Mouse (Mus musculus) embryonic facial prominence, embryonic 11.5 days (tissue): ENCODE data around the gene Helz2. TPM values are rescaled to one million over a fixed set of nuclear protein-coding genes. Genes with fewer than 3 reads are reported as not detected.

Experiments
- ATAC-seq: fragments of 200-750 bp; cut with Nextera tagmentation; replicated peaks from 2 replicates; pipeline ENCODE4 v1.8.0; 2017; ENCODE audit warnings: low read depth; ENCODE audit not compliant: insufficient number of reproducible peaks, low FRiP score, low TSS enrichment
- DNase-seq: peaks from one replicate; pipeline ENCODE4 v3.0.0-alpha.2; 2015; ENCODE audit warnings: low spot score
- H3K27ac ChIP-seq: fragments of 300-500 bp; sonication (generic); replicated peaks from 2 replicates; pipeline ENCODE4 v1.5.1; 2014; ENCODE audit warnings: mild to moderate bottlenecking, low read depth, low read length, control low read depth
- H3K27me3 ChIP-seq: fragments of 300-500 bp; sonication (generic); 2 replicates; pipeline ENCODE4 v1.6.1; 2014; ENCODE audit warnings: mild to moderate bottlenecking, low read length, moderate library complexity, mixed read lengths; ENCODE audit not compliant: control insufficient read depth, insufficient read depth
- H3K36me3 ChIP-seq: fragments of 300-500 bp; sonication (generic); replicated peaks from 2 replicates; pipeline ENCODE4 v1.6.1; 2014; ENCODE audit warnings: low read depth, mild to moderate bottlenecking, low read length, moderate library complexity, mixed read lengths; ENCODE audit not compliant: control insufficient read depth, insufficient read depth
- H3K4me1 ChIP-seq: fragments of 300-500 bp; sonication (generic); 2 replicates; pipeline ENCODE4 v1.6.1; 2014; ENCODE audit warnings: low read length, mixed read lengths; ENCODE audit not compliant: control insufficient read depth, insufficient read depth
- H3K4me2 ChIP-seq: fragments of 300-500 bp; sonication (generic); 2 replicates; pipeline ENCODE4 v1.6.1; 2014; ENCODE audit warnings: low read depth, mild to moderate bottlenecking, control low read depth, low read length, moderate library complexity
- H3K4me3 ChIP-seq: fragments of 300-500 bp; sonication (generic); 2 replicates; pipeline ENCODE4 v1.5.1; 2014; ENCODE audit warnings: low read depth, low read length, control low read depth
- H3K9ac ChIP-seq: fragments of 300-500 bp; sonication (generic); replicated peaks from 2 replicates; pipeline ENCODE4 v1.6.1; 2014; ENCODE audit warnings: mild to moderate bottlenecking, control low read depth, low read length
- H3K9me3 ChIP-seq: fragments of 300-500 bp; sonication (generic); replicated peaks from 2 replicates; pipeline ENCODE4 v1.6.1; 2016; ENCODE audit warnings: mild to moderate bottlenecking, low read length, inconsistent platforms, mixed read lengths; ENCODE audit not compliant: control insufficient read depth
- WGBS: fragments of 180-500 bp; shearing (Covaris S2); extraction: QIAGEN DNeasy Blood & Tissue Kit; methylation state at CpG from one replicate; pipeline ENCODE4 v1.1.7; 2014; 5-methylcytosine and 5-hydroxymethylcytosine counted together
- polyA plus RNA-seq: library from polyadenylated mRNA; unstranded; fragments of >200 nt; fragmentation: Nextera tagmentation; extraction: Ambion mirVana; gene quantifications from 2 replicates; pipeline ENCODE4 v1.2.1, GENCODE M21; 2014

Gene Helz2
- polyA plus RNA-seq, 1 experiment from 2014 or later, result 0.70 TPM

GRCm38 (mm10) chr2:181249217-181249616 lies 7.4 kb upstream of the Helz2 start:
- Histone ChIP-seq H3K4me3 (no peak overlapping the region), H3K27ac (no peak overlapping the region), H3K27me3 (no peaks in the 10 kb centered on the region), H3K4me1 (no peaks in the 10 kb centered on the region), H3K36me3 (peaks cover 6% of the 10 kb centered on the region; the same call in 1 of the 2 replicates), H3K9me3 (no peaks in the 10 kb centered on the region), H3K9ac (no peak overlapping the region), H3K4me2 (no peak overlapping the region)
- ATAC-seq (no peak), DNase-seq (no peak)
- 80% methylated on average over 10 of the region's 10 CpGs for WGBS

- H3K9ac ChIP-seq, result no peak overlapping the region
- no peak overlapping the region for H3K27ac ChIP-seq
- no peaks in the 10 kb centered on the region for H3K36me3 ChIP-seq
- H3K9me3 ChIP-seq, result no peaks in the 10 kb centered on the region
- ATAC-seq (no peak), DNase-seq (no peak)
- WGBS, result 34% methylated on average over 2 of the region's 2 CpGs
- H3K4me3 ChIP-seq, result no peak overlapping the region
- no peaks in the 10 kb centered on the region for H3K27me3 ChIP-seq
- H3K4me1 ChIP-seq, result no peaks in the 10 kb centered on the region
- H3K4me2 ChIP-seq, result no peak overlapping the region
Observed at GRCm38 (mm10) chr2:181245031-181245430, 3.2 kb upstream of the Helz2 start.

GRCm38 (mm10) chr2:181243706-181244394 lies 2.0 kb upstream of the Helz2 start:
- 35% methylated on average over 11 of the region's 11 CpGs for WGBS
- Histone ChIP-seq H3K4me1 (no peaks in the 10 kb centered on the region), H3K9me3 (no peaks in the 10 kb centered on the region), H3K36me3 (no peaks in the 10 kb centered on the region), H3K4me2 (no peak overlapping the region), H3K4me3 (no peak overlapping the region), H3K27me3 (no peaks in the 10 kb centered on the region), H3K27ac (no peak overlapping the region), H3K9ac (no peak overlapping the region)
- DNase-seq (no peak), ATAC-seq (no peak)

GRCm38 (mm10) chr2:181242314-181242665 lies 463 bp upstream of the Helz2 start:
- no peak overlapping the region for H3K9ac ChIP-seq
- WGBS, result 61% methylated on average over 3 of the region's 3 CpGs
- H3K36me3 ChIP-seq, result no peaks in the 10 kb centered on the region
- H3K27me3 ChIP-seq, result no peaks in the 10 kb centered on the region
- DNase-seq, result no peak
- H3K27ac ChIP-seq, result no peak overlapping the region
- no peaks in the 10 kb centered on the region for H3K9me3 ChIP-seq
- peak overlapping the region; percentile 50; the same call in 1 of the 2 replicates for H3K4me2 ChIP-seq
- H3K4me1 ChIP-seq, result no peaks in the 10 kb centered on the region
- ATAC-seq, result no peak; the same call in 1 of the 2 replicates
- peak overlapping the region; percentile 39; the same call in 1 of the 2 replicates for H3K4me3 ChIP-seq

GRCm38 (mm10) chr2:181240806-181241440 lies 904 bp downstream of the Helz2 start:
- H3K27me3 ChIP-seq, result no peaks in the 10 kb centered on the region
- H3K9ac ChIP-seq, result peak overlapping the region; percentile 52; the same call in 1 of the 2 replicates
- no peak overlapping the region for H3K4me3 ChIP-seq
- H3K4me2 ChIP-seq, result no peak overlapping the region
- ATAC-seq (no peak), DNase-seq (no peak)
- 90% methylated on average over 13 of the region's 13 CpGs for WGBS
- H3K27ac ChIP-seq, result no peak overlapping the region
- no peaks in the 10 kb centered on the region for H3K9me3 ChIP-seq
- H3K36me3 ChIP-seq, result no peaks in the 10 kb centered on the region
- H3K4me1 ChIP-seq, result no peaks in the 10 kb centered on the region

GRCm38 (mm10) chr2:181239261-181239660 lies 2.6 kb downstream of the Helz2 start:
- H3K4me1 ChIP-seq, result no peaks in the 10 kb centered on the region
- no peak overlapping the region for H3K27ac ChIP-seq
- no peaks in the 10 kb centered on the region for H3K27me3 ChIP-seq
- no peaks in the 10 kb centered on the region for H3K36me3 ChIP-seq
- ATAC-seq, result no peak
- no peak for DNase-seq
- H3K9ac ChIP-seq, result no peak overlapping the region
- no peak overlapping the region for H3K4me3 ChIP-seq
- H3K9me3 ChIP-seq, result no peaks in the 10 kb centered on the region
- H3K4me2 ChIP-seq, result no peak overlapping the region
- 92% methylated on average over 9 of the region's 9 CpGs for WGBS

- WGBS, result 75% methylated on average over 2 of the region's 2 CpGs
- Histone ChIP-seq H3K36me3 (no peaks in the 10 kb centered on the region), H3K27me3 (no peaks in the 10 kb centered on the region), H3K27ac (no peak overlapping the region), H3K9me3 (no peaks in the 10 kb centered on the region), H3K9ac (no peak overlapping the region), H3K4me2 (no peak overlapping the region), H3K4me3 (no peak overlapping the region), H3K4me1 (no peaks in the 10 kb centered on the region)
- DNase-seq, result no peak
- no peak for ATAC-seq
Observed at GRCm38 (mm10) chr2:181238861-181239260, 3.0 kb downstream of the Helz2 start.

GRCm38 (mm10) chr2:181238091-181238610 lies 3.7 kb downstream of the Helz2 start:
- no peaks in the 10 kb centered on the region for H3K9me3 ChIP-seq
- WGBS, result 80% methylated on average over 10 of the region's 10 CpGs
- H3K9ac ChIP-seq, result no peak overlapping the region

More at GRCm38 (mm10) chr2:181238091-181238610, 3.7 kb downstream of the Helz2 start:
- H3K27ac ChIP-seq, result no peak overlapping the region
- H3K4me1 ChIP-seq, result no peaks in the 10 kb centered on the region
- no peaks in the 10 kb centered on the region for H3K27me3 ChIP-seq
- no peak overlapping the region for H3K4me3 ChIP-seq
- H3K4me2 ChIP-seq, result no peak overlapping the region
- DNase-seq (no peak), ATAC-seq (no peak)
- H3K36me3 ChIP-seq, result no peaks in the 10 kb centered on the region
